Mouse (Mus musculus) testis, adult 2 months (tissue): ENCODE results near the gene Fam131c. TPM values are rescaled to one million over a fixed set of nuclear protein-coding genes. Genes with fewer than 3 reads are reported as not detected.

Experiments used
- H3K27ac ChIP-seq: fragments of 200-500 bp; 2 replicates; pipeline ENCODE4 v1.5.1; 2012; ENCODE audit warnings: low read depth, low read length; ENCODE audit not compliant: control insufficient read depth, insufficient read depth
- H3K27me3 ChIP-seq: fragments of 200-500 bp; 2 replicates; pipeline ENCODE4 v1.6.1; 2012; ENCODE audit warnings: mild to moderate bottlenecking, low read length, moderate library complexity; ENCODE audit not compliant: control insufficient read depth, insufficient read depth
- H3K36me3 ChIP-seq: fragments of 200-500 bp; 2 replicates; pipeline ENCODE4 v1.6.1; 2012; ENCODE audit warnings: mild to moderate bottlenecking, low read length; ENCODE audit not compliant: control insufficient read depth, insufficient read depth
- H3K4me1 ChIP-seq: fragments of 200-500 bp; 2 replicates; pipeline ENCODE4 v1.6.1; 2012; ENCODE audit warnings: low read length; ENCODE audit not compliant: control insufficient read depth, insufficient read depth
- H3K4me3 ChIP-seq: fragments of 200-500 bp; 2 replicates; pipeline ENCODE4 v1.5.1; 2012; ENCODE audit warnings: low read depth, mild to moderate bottlenecking, low read length, moderate library complexity, mixed read lengths; ENCODE audit not compliant: control insufficient read depth
- CTCF ChIP-seq: fragments of 200-500 bp; IDR thresholded peaks from 2 replicates; pipeline ENCODE4 v1.5.1; 2012; ENCODE audit warnings: low read depth, mild to moderate bottlenecking, inconsistent platforms, low read length, moderate library complexity; ENCODE audit not compliant: control insufficient read depth, insufficient read depth, insufficient replicate concordance
- POLR2A ChIP-seq: fragments of 200-500 bp; IDR thresholded peaks from 2 replicates; pipeline ENCODE4 v1.6.1; 2012; ENCODE audit warnings: low read depth, mild to moderate bottlenecking, inconsistent platforms, low read length, moderate library complexity; ENCODE audit not compliant: control insufficient read depth
- polyA plus RNA-seq: library from polyadenylated mRNA; depleted of rRNA; stranded (reverse); fragments of >200 nt; gene quantifications from 2 replicates; pipeline ENCODE4 v1.2.3, GENCODE M21; 2012

Fam131c gene
- polyA plus RNA-seq, 1 experiment, result 7.9 TPM

GRCm38 (mm10) chr4:141343515-141343914, 24.5 kb upstream of the Fam131c start:
- TF ChIP-seq CTCF, result no peak
- TF ChIP-seq POLR2A, result no peak
- no peak overlapping the region for H3K27ac ChIP-seq
- no peaks in the 10 kb centered on the region for H3K27me3 ChIP-seq
- no peak overlapping the region for H3K4me3 ChIP-seq
- no peaks in the 10 kb centered on the region for H3K36me3 ChIP-seq
- peaks cover 2% of the 10 kb centered on the region; the same call in 1 of the 2 replicates for H3K4me1 ChIP-seq

- H3K27me3 ChIP-seq, result no peaks in the 10 kb centered on the region
- H3K4me3 ChIP-seq, result no peak overlapping the region
- no peaks in the 10 kb centered on the region for H3K4me1 ChIP-seq
- no peaks in the 10 kb centered on the region for H3K36me3 ChIP-seq
- no peak overlapping the region for H3K27ac ChIP-seq
- TF ChIP-seq CTCF (no peak), POLR2A (no peak)
These were observed 22.8 kb upstream of the Fam131c start for GRCm38 (mm10) chr4:141345219-141345618.

GRCm38 (mm10) chr4:141347365-141347797, 20.6 kb upstream of the Fam131c start:
- Histone ChIP-seq H3K27ac (no peak overlapping the region), H3K27me3 (no peaks in the 10 kb centered on the region), H3K36me3 (no peaks in the 10 kb centered on the region), H3K4me1 (no peaks in the 10 kb centered on the region), H3K4me3 (no peak overlapping the region)
- no peak for TF ChIP-seq CTCF
- no peak for TF ChIP-seq POLR2A

GRCm38 (mm10) chr4:141348616-141349015, 19.4 kb upstream of the Fam131c start:
- H3K27ac ChIP-seq, result no peak overlapping the region
- no peaks in the 10 kb centered on the region for H3K36me3 ChIP-seq
- no peaks in the 10 kb centered on the region for H3K27me3 ChIP-seq
- no peak overlapping the region for H3K4me3 ChIP-seq
- no peak for TF ChIP-seq CTCF
- no peak for TF ChIP-seq POLR2A
- H3K4me1 ChIP-seq, result no peaks in the 10 kb centered on the region

- Histone ChIP-seq H3K27ac (no peak overlapping the region), H3K4me1 (no peaks in the 10 kb centered on the region), H3K36me3 (no peaks in the 10 kb centered on the region), H3K4me3 (no peak overlapping the region), H3K27me3 (no peaks in the 10 kb centered on the region)
- TF ChIP-seq CTCF (no peak), POLR2A (no peak)
These were observed 18.0 kb upstream of the Fam131c start for GRCm38 (mm10) chr4:141350015-141350414.

GRCm38 (mm10) chr4:141351972-141352371, 16.0 kb upstream of the Fam131c start:
- H3K36me3 ChIP-seq, result no peaks in the 10 kb centered on the region
- no peak overlapping the region for H3K4me3 ChIP-seq
- TF ChIP-seq POLR2A, result no peak
- no peak for TF ChIP-seq CTCF
- no peak overlapping the region for H3K27ac ChIP-seq
- H3K27me3 ChIP-seq, result no peaks in the 10 kb centered on the region
- no peaks in the 10 kb centered on the region for H3K4me1 ChIP-seq

- H3K4me3 ChIP-seq, result no peak overlapping the region
- no peaks in the 10 kb centered on the region for H3K36me3 ChIP-seq
- no peaks in the 10 kb centered on the region for H3K27me3 ChIP-seq
- no peak for TF ChIP-seq POLR2A
- no peak for TF ChIP-seq CTCF
- H3K4me1 ChIP-seq, result no peaks in the 10 kb centered on the region
- no peak overlapping the region for H3K27ac ChIP-seq
These were observed 15.0 kb upstream of the Fam131c start for GRCm38 (mm10) chr4:141352986-141353385.

GRCm38 (mm10) chr4:141353868-141354267, 14.2 kb upstream of the Fam131c start:
- TF ChIP-seq CTCF (no peak), POLR2A (no peak)
- H3K27ac ChIP-seq, result no peak overlapping the region
- no peak overlapping the region for H3K4me3 ChIP-seq
- no peaks in the 10 kb centered on the region for H3K4me1 ChIP-seq
- no peaks in the 10 kb centered on the region for H3K27me3 ChIP-seq
- H3K36me3 ChIP-seq, result no peaks in the 10 kb centered on the region
